Mouse (Mus musculus) liver, adult 2 months (tissue): ENCODE measurements around the gene Ntsr2. TPM values are rescaled to one million over a fixed set of nuclear protein-coding genes. Genes with fewer than 3 reads are reported as not detected.
A peak's percentile ranks its signal among the peaks of the same experiment; 100 is the strongest.

Experiments
- DNase-seq: peaks from one replicate; pipeline ENCODE4 v3.0.0-alpha.2; 2011; ENCODE audit warnings: low read depth, low spot score; ENCODE audit errors: extremely low read depth
- H3K27ac ChIP-seq: fragments of 200-500 bp; replicated peaks from 2 replicates; pipeline ENCODE4 v1.5.1; 2012; ENCODE audit warnings: low read depth, mild to moderate bottlenecking, control low read depth, inconsistent platforms, low read length; ENCODE audit not compliant: insufficient read depth
- H3K27me3 ChIP-seq: fragments of 200-500 bp; 2 replicates; pipeline ENCODE4 v1.6.1; 2012; ENCODE audit warnings: mild to moderate bottlenecking, moderate library complexity, low read length, inconsistent platforms; ENCODE audit not compliant: control insufficient read depth, insufficient read depth
- H3K36me3 ChIP-seq: fragments of 200-500 bp; 2 replicates; pipeline ENCODE4 v1.6.1; 2012; ENCODE audit warnings: low read length, inconsistent platforms; ENCODE audit not compliant: control insufficient read depth, insufficient read depth
- H3K4me1 ChIP-seq: fragments of 200-500 bp; 2 replicates; pipeline ENCODE4 v1.6.1; 2011; ENCODE audit warnings: low read length; ENCODE audit not compliant: control insufficient read depth, insufficient read depth
- H3K4me3 ChIP-seq: fragments of 200-500 bp; 2 replicates; pipeline ENCODE4 v1.5.1; 2011; ENCODE audit warnings: low read depth, mild to moderate bottlenecking, control low read depth, low read length, moderate library complexity; ENCODE audit not compliant: insufficient read depth
- H3K79me2 ChIP-seq: fragments of 200-500 bp; 2 replicates; pipeline ENCODE4 v1.6.1; 2012; ENCODE audit warnings: inconsistent platforms, mild to moderate bottlenecking, low read length, moderate library complexity; ENCODE audit not compliant: control insufficient read depth, insufficient read depth
- H3K9ac ChIP-seq: fragments of 200-500 bp; 2 replicates; pipeline ENCODE4 v1.6.1; 2012; ENCODE audit warnings: low read depth, mild to moderate bottlenecking, control low read depth, inconsistent platforms, low read length
- CTCF ChIP-seq: fragments of 200-500 bp; IDR thresholded peaks from 2 replicates; pipeline ENCODE4 v1.5.1; 2011; ENCODE audit warnings: low read depth, low read length, control low read depth
- POLR2A ChIP-seq: fragments of 200-500 bp; IDR thresholded peaks from 2 replicates; pipeline ENCODE4 v1.6.1; 2011; ENCODE audit warnings: low read length, control low read depth; ENCODE audit not compliant: insufficient read depth; ENCODE audit errors: extremely low read depth
- WGBS: fragments of 180-500 bp; shearing (Covaris S2); methylation state at CpG from one replicate; pipeline ENCODE4 v1.1.7; 2018; 5-methylcytosine and 5-hydroxymethylcytosine counted together
- polyA plus RNA-seq: library from polyadenylated mRNA; depleted of rRNA; stranded (reverse); fragments of >200 nt; gene quantifications from 2 replicates; pipeline ENCODE4 v1.2.3, GENCODE M21; 2012
- total RNA-seq: library from RNA; depleted of rRNA; stranded (reverse); fragments of >200 nt; gene quantifications from 2 replicates; pipeline ENCODE4 v1.2.3, GENCODE M21; 2014

Gene Ntsr2
- total and polyA plus RNA-seq, 2 experiments, result not detected

- WGBS, result 70% methylated on average over 6 of the region's 6 CpGs
- no peaks in the 10 kb centered on the region for H3K79me2 ChIP-seq
Measured at GRCm38 (mm10) chr12:16619453-16619852, 33.7 kb upstream of the Ntsr2 start.

GRCm38 (mm10) chr12:16620230-16620629, 33.0 kb upstream of the Ntsr2 start:
- DNase-seq, result peak; percentile 61
- TF ChIP-seq CTCF (no peak), POLR2A (no peak)
- H3K27ac ChIP-seq, result peak overlapping the region; percentile 80
- peaks cover 18% of the 10 kb centered on the region for H3K4me1 ChIP-seq
- H3K4me3 ChIP-seq, result no peak overlapping the region
- H3K9ac ChIP-seq, result no peak overlapping the region
- H3K27me3 ChIP-seq, result no peaks in the 10 kb centered on the region
- no peaks in the 10 kb centered on the region for H3K79me2 ChIP-seq
- no peaks in the 10 kb centered on the region for H3K36me3 ChIP-seq
- WGBS, result 28% methylated on average over 3 of the region's 3 CpGs

More at GRCm38 (mm10) chr12:16619453-16619852, 33.7 kb upstream of the Ntsr2 start:
- Histone ChIP-seq H3K4me3 (no peak overlapping the region), H3K4me1 (peaks cover 21% of the 10 kb centered on the region), H3K27me3 (no peaks in the 10 kb centered on the region), H3K9ac (no peak overlapping the region), H3K27ac (peak overlapping the region; percentile 80), H3K36me3 (no peaks in the 10 kb centered on the region)
- no peak for TF ChIP-seq POLR2A
- no peak for TF ChIP-seq CTCF
- no peak for DNase-seq

DNA sequence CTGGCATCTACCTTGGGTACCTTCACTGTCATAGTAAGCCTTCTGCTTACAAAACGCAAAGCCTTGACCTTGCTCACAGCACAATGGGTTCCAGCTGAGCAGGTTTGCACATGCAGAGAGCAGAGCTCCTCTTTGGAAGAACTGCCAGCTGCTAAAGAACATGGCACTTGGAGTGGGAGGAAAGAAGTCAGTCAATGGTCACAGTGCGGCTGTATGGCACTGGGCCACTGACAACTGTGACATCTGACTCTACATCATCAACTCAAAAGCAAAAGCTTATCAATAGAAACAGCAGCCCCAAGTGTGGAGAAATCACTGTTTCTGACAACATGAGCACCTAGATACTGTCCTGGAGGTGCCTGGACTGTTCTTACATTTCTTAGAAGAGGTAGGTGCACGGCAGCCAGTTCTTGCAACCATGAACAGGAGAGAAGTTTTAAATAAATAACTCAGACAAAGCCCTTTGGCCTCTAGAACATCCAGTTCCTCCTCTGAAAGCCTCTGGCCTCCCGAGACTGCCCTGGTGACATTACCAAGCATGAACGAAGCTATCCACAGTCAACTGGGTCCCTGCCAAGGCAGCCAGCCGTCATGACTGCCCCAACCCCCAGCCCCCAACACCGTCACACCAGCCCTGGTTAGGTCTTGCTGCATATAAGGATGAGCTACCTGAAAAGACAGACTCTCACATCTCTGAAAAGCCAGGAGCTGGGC, 22.9 kb upstream of the Ntsr2 start:
- Histone ChIP-seq H3K79me2 (no peaks in the 10 kb centered on the region), H3K9ac (peak overlapping the region; percentile 46; the same call in 1 of the 2 replicates), H3K27me3 (no peaks in the 10 kb centered on the region), H3K4me3 (no peak overlapping the region), H3K4me1 (peaks cover 27% of the 10 kb centered on the region), H3K27ac (peak overlapping the region; percentile 96), H3K36me3 (no peaks in the 10 kb centered on the region)
- DNase-seq, result peak; percentile 91
- WGBS, result 15% methylated on average over 7 of the region's 7 CpGs
- TF ChIP-seq POLR2A, result no peak
- TF ChIP-seq CTCF, result no peak

GRCm38 (mm10) chr12:16630866-16631185, 22.4 kb upstream of the Ntsr2 start:
- TF ChIP-seq POLR2A (no peak), CTCF (no peak)
- Histone ChIP-seq H3K9ac (peak overlapping the region; percentile 46; the same call in 1 of the 2 replicates), H3K27me3 (no peaks in the 10 kb centered on the region), H3K79me2 (no peaks in the 10 kb centered on the region), H3K27ac (peak overlapping the region; percentile 96), H3K4me3 (no peak overlapping the region), H3K36me3 (no peaks in the 10 kb centered on the region), H3K4me1 (peaks cover 27% of the 10 kb centered on the region)
- 66% methylated on average over 1 of the region's 1 CpGs for WGBS
- peak; percentile 87 for DNase-seq

DNA sequence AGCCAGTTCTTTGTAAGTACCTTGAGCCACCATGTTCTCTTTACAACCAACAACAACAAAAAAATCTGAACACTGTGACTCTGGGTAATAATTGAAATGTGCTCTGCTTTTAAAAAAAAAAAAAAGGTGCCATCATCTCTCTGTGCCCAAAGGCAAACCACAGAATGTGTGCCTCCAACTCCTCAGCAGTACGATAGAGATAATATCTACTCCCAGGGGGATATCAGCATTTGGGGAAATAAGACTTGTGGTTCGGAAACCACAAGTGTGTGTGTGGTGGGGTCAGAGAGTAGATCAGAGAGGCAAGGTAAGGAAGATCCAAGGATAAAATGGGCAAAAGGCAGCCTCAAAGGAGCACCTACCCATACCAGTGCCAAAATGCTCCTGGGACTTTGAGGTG, 21.8 kb upstream of the Ntsr2 start:
- Histone ChIP-seq H3K4me1 (peaks cover 27% of the 10 kb centered on the region), H3K4me3 (no peak overlapping the region), H3K27ac (peak overlapping the region; percentile 96), H3K36me3 (no peaks in the 10 kb centered on the region), H3K79me2 (no peaks in the 10 kb centered on the region), H3K27me3 (no peaks in the 10 kb centered on the region), H3K9ac (peak overlapping the region; percentile 28; the same call in 1 of the 2 replicates)
- WGBS, result 62% methylated on average over 2 of the region's 2 CpGs
- DNase-seq, result no peak
- no peak for TF ChIP-seq CTCF
- TF ChIP-seq POLR2A, result no peak

GRCm38 (mm10) chr12:16633235-16633634, 19.9 kb upstream of the Ntsr2 start:
- TF ChIP-seq CTCF (no peak), POLR2A (0 out of 2 replicates have a peak, but pooled peaks have one; percentile 15)
- Histone ChIP-seq H3K9ac (peak overlapping the region; percentile 53; the same call in 1 of the 2 replicates), H3K27me3 (no peaks in the 10 kb centered on the region), H3K4me3 (no peak overlapping the region), H3K27ac (peak overlapping the region; percentile 94), H3K79me2 (no peaks in the 10 kb centered on the region), H3K36me3 (no peaks in the 10 kb centered on the region), H3K4me1 (peaks cover 27% of the 10 kb centered on the region)
- DNase-seq, result peak; percentile 91
- WGBS, result 21% methylated on average over 6 of the region's 6 CpGs
